Mouse (Mus musculus): ENCODE data around the gene Arhgef2. TPM values are rescaled to one million over a fixed set of nuclear protein-coding genes. Genes with fewer than 3 reads are reported as not detected.
"Not testable (repeated sequence)": the region's sequence is repeated elsewhere in the genome, so short reads cannot be mapped to it uniquely, and the experiment has no call there.

Arhgef2 gene
- 16.4 and 17.9 TPM in 2 replicates for polyA plus RNA-seq (2015; fragmentation: Nextera tagmentation; extraction: Ambion mirVana)

- H3K4me3 ChIP-seq (replicated peaks); H3K36me3 ChIP-seq; H3K27me3 ChIP-seq; H3K9ac ChIP-seq; H3K9me3 ChIP-seq (replicated peaks); H3K27ac ChIP-seq; ATAC-seq (ENCODE audit: low read depth); DNase-seq: not testable (repeated sequence)
- H3K4me1 ChIP-seq (replicated peaks): peaks cover 28% of the 10 kb centered on the region
- 70% methylated on average over 2 of the region's 2 CpGs for WGBS (ENCODE audit: insufficient replicate concordance)
- peak within 1 kb of the TSS; percentile 51; the same call in 1 of the 2 replicates for H3K4me2 ChIP-seq
These were observed at the start of gene Arhgef2 for GRCm38 (mm10) chr3:88605666-88606065. Arhgef2 (plus strand) TSS chr3:88605966.

GRCm38 (mm10) chr3:88556616-88557015 lies 49.1 kb upstream of the Arhgef2 start:
- Histone ChIP-seq H3K36me3 (peaks cover 65% of the 10 kb centered on the region), H3K27ac (no peak overlapping the region), H3K4me1 (replicated peaks) (peaks cover 30% of the 10 kb centered on the region), H3K4me2 (no peak overlapping the region), H3K4me3 (replicated peaks) (no peak overlapping the region), H3K9me3 (replicated peaks) (no peaks in the 10 kb centered on the region), H3K27me3 (no peaks in the 10 kb centered on the region), H3K9ac (no peak overlapping the region)
- no peak for ATAC-seq (ENCODE audit: low read depth)
- DNase-seq: no peak
- 86% methylated on average over 8 of the region's 8 CpGs for WGBS (ENCODE audit: insufficient replicate concordance)

GRCm38 (mm10) chr3:88559596-88559995 lies 46.2 kb upstream of the Arhgef2 start:
- Histone ChIP-seq H3K4me1 (replicated peaks) (peaks cover 13% of the 10 kb centered on the region), H3K27ac (no peak overlapping the region), H3K4me2 (no peak overlapping the region), H3K9ac (no peak overlapping the region), H3K27me3 (no peaks in the 10 kb centered on the region), H3K36me3 (peaks cover 94% of the 10 kb centered on the region), H3K4me3 (replicated peaks) (no peak overlapping the region), H3K9me3 (replicated peaks) (no peaks in the 10 kb centered on the region)
- 90% methylated on average over 9 of the region's 9 CpGs for WGBS (ENCODE audit: insufficient replicate concordance)
- no peak for ATAC-seq (ENCODE audit: low read depth)
- no peak for DNase-seq

- Histone ChIP-seq H3K4me3 (replicated peaks) (no peak overlapping the region), H3K4me1 (replicated peaks) (peaks cover 8% of the 10 kb centered on the region), H3K27me3 (no peaks in the 10 kb centered on the region), H3K4me2 (no peak overlapping the region), H3K9me3 (replicated peaks) (no peaks in the 10 kb centered on the region), H3K9ac (no peak overlapping the region), H3K36me3 (peaks cover 99% of the 10 kb centered on the region), H3K27ac (no peak overlapping the region)
- ATAC-seq (ENCODE audit: low read depth) (0 out of 2 replicates have a peak, but pooled peaks have one; percentile 9), DNase-seq (no peak)
- 63% methylated on average over 4 of the region's 4 CpGs for WGBS (ENCODE audit: insufficient replicate concordance)
These were observed 43.8 kb upstream of the Arhgef2 start for GRCm38 (mm10) chr3:88561989-88562388.

- Histone ChIP-seq H3K36me3 (peaks cover 99% of the 10 kb centered on the region), H3K9me3 (replicated peaks) (no peaks in the 10 kb centered on the region), H3K4me1 (replicated peaks) (peaks cover 19% of the 10 kb centered on the region), H3K4me3 (replicated peaks) (no peak overlapping the region), H3K9ac (no peak overlapping the region), H3K27me3 (no peaks in the 10 kb centered on the region), H3K4me2 (no peak overlapping the region), H3K27ac (no peak overlapping the region)
- WGBS (ENCODE audit: insufficient replicate concordance): 82% methylated on average over 4 of the region's 4 CpGs
- DNase-seq (no peak), ATAC-seq (ENCODE audit: low read depth) (no peak)
These were observed 42.3 kb upstream of the Arhgef2 start for GRCm38 (mm10) chr3:88563442-88563841.

- Histone ChIP-seq H3K36me3 (peaks cover 99% of the 10 kb centered on the region), H3K4me2 (no peak overlapping the region), H3K4me3 (replicated peaks) (no peak overlapping the region), H3K4me1 (replicated peaks) (peaks cover 23% of the 10 kb centered on the region), H3K27ac (no peak overlapping the region), H3K9ac (no peak overlapping the region), H3K27me3 (no peaks in the 10 kb centered on the region), H3K9me3 (replicated peaks) (no peaks in the 10 kb centered on the region)
- no peak for ATAC-seq (ENCODE audit: low read depth)
- no peak for DNase-seq
- 83% methylated on average over 7 of the region's 7 CpGs for WGBS (ENCODE audit: insufficient replicate concordance)
These were observed 41.8 kb upstream of the Arhgef2 start for GRCm38 (mm10) chr3:88563966-88564365.

- Histone ChIP-seq H3K36me3 (peaks cover 92% of the 10 kb centered on the region), H3K4me3 (replicated peaks) (no peak overlapping the region), H3K4me1 (replicated peaks) (peaks cover 23% of the 10 kb centered on the region), H3K4me2 (no peak overlapping the region), H3K27ac (peak overlapping the region; percentile 22), H3K9ac (no peak overlapping the region), H3K27me3 (no peaks in the 10 kb centered on the region), H3K9me3 (replicated peaks) (no peaks in the 10 kb centered on the region)
- ATAC-seq (ENCODE audit: low read depth): no peak
- WGBS (ENCODE audit: insufficient replicate concordance): 90% methylated on average over 3 of the region's 3 CpGs
- DNase-seq: no peak
These were observed 39.6 kb upstream of the Arhgef2 start for GRCm38 (mm10) chr3:88566116-88566515.

GRCm38 (mm10) chr3:88566536-88567061 lies 39.2 kb upstream of the Arhgef2 start:
- DNase-seq (no peak), ATAC-seq (ENCODE audit: low read depth) (no peak)
- Histone ChIP-seq H3K4me2 (no peak overlapping the region), H3K9ac (no peak overlapping the region), H3K36me3 (peaks cover 87% of the 10 kb centered on the region), H3K4me1 (replicated peaks) (peaks cover 23% of the 10 kb centered on the region), H3K27ac (peak overlapping the region; percentile 22), H3K4me3 (replicated peaks) (no peak overlapping the region), H3K9me3 (replicated peaks) (no peaks in the 10 kb centered on the region), H3K27me3 (no peaks in the 10 kb centered on the region)
- 82% methylated on average over 4 of the region's 4 CpGs for WGBS (ENCODE audit: insufficient replicate concordance)

- H3K4me2 ChIP-seq: no peak overlapping the region
- peak overlapping the region; percentile 71 for H3K27ac ChIP-seq
- H3K9me3 ChIP-seq (replicated peaks): no peaks in the 10 kb centered on the region
- DNase-seq (no peak), ATAC-seq (ENCODE audit: low read depth) (no peak)
- H3K4me1 ChIP-seq (replicated peaks): peaks cover 23% of the 10 kb centered on the region
- no peak overlapping the region for H3K9ac ChIP-seq
- no peaks in the 10 kb centered on the region for H3K27me3 ChIP-seq
- H3K4me3 ChIP-seq (replicated peaks): no peak overlapping the region
- H3K36me3 ChIP-seq: peaks cover 74% of the 10 kb centered on the region
- 76% methylated on average over 6 of the region's 6 CpGs for WGBS (ENCODE audit: insufficient replicate concordance)
These were observed 37.9 kb upstream of the Arhgef2 start for GRCm38 (mm10) chr3:88567892-88568291.

GRCm38 (mm10) chr3:88568615-88569014 lies 37.2 kb upstream of the Arhgef2 start:
- peaks cover 23% of the 10 kb centered on the region for H3K4me1 ChIP-seq (replicated peaks)
- H3K4me2 ChIP-seq: no peak overlapping the region
- H3K27me3 ChIP-seq: no peaks in the 10 kb centered on the region
- H3K9me3 ChIP-seq (replicated peaks): no peaks in the 10 kb centered on the region
- DNase-seq (no peak), ATAC-seq (ENCODE audit: low read depth) (peak; percentile 32)
- H3K9ac ChIP-seq: no peak overlapping the region
- 82% methylated on average over 2 of the region's 2 CpGs for WGBS (ENCODE audit: insufficient replicate concordance)
- peak overlapping the region; percentile 71 for H3K27ac ChIP-seq
- H3K36me3 ChIP-seq: peaks cover 67% of the 10 kb centered on the region
- H3K4me3 ChIP-seq (replicated peaks): no peak overlapping the region

- peak overlapping the region; percentile 71 for H3K27ac ChIP-seq
- WGBS (ENCODE audit: insufficient replicate concordance): 80% methylated on average over 2 of the region's 2 CpGs
- peak; percentile 66 for ATAC-seq (ENCODE audit: low read depth)
- H3K4me3 ChIP-seq (replicated peaks): no peak overlapping the region
- H3K4me1 ChIP-seq (replicated peaks): peaks cover 23% of the 10 kb centered on the region
- DNase-seq: no peak
- no peaks in the 10 kb centered on the region for H3K27me3 ChIP-seq
- H3K9me3 ChIP-seq (replicated peaks): no peaks in the 10 kb centered on the region
- H3K4me2 ChIP-seq: no peak overlapping the region
- H3K9ac ChIP-seq: no peak overlapping the region
- H3K36me3 ChIP-seq: peaks cover 62% of the 10 kb centered on the region
These were observed 36.7 kb upstream of the Arhgef2 start for GRCm38 (mm10) chr3:88569093-88569492.

GRCm38 (mm10) chr3:88569694-88570093 lies 36.1 kb upstream of the Arhgef2 start:
- Histone ChIP-seq H3K4me3 (replicated peaks) (no peak overlapping the region), H3K9ac (no peak overlapping the region), H3K4me1 (replicated peaks) (peaks cover 23% of the 10 kb centered on the region), H3K27ac (peak overlapping the region; percentile 53), H3K9me3 (replicated peaks) (no peaks in the 10 kb centered on the region), H3K36me3 (peaks cover 56% of the 10 kb centered on the region), H3K27me3 (no peaks in the 10 kb centered on the region), H3K4me2 (no peak overlapping the region)
- WGBS (ENCODE audit: insufficient replicate concordance): 79% methylated on average over 5 of the region's 5 CpGs
- DNase-seq: no peak
- no peak for ATAC-seq (ENCODE audit: low read depth)
